Mouse (Mus musculus) stomach, embryonic 16.5 days (tissue): ENCODE results near the gene Lgals2. TPM values are rescaled to one million over a fixed set of nuclear protein-coding genes. Genes with fewer than 3 reads are reported as not detected.

Source experiments
- ATAC-seq: fragments of 200-750 bp; cut with Nextera tagmentation; 2 replicates; pipeline ENCODE4 v1.8.0; 2017; ENCODE audit warnings: moderate number of reproducible peaks, moderate TSS enrichment; ENCODE audit not compliant: insufficient read depth, low FRiP score
- H3K27ac ChIP-seq: fragments of 300-500 bp; sonication (generic); 2 replicates; pipeline ENCODE4 v1.5.1; 2014; ENCODE audit warnings: low read length
- H3K27me3 ChIP-seq: fragments of 300-500 bp; sonication (generic); 2 replicates; pipeline ENCODE4 v1.6.1; 2014; ENCODE audit warnings: low read length, control low read depth, mixed read lengths; ENCODE audit not compliant: control insufficient read depth, insufficient read depth
- H3K36me3 ChIP-seq: fragments of 300-500 bp; sonication (generic); 2 replicates; pipeline ENCODE4 v1.6.1; 2014; ENCODE audit warnings: low read length; ENCODE audit not compliant: control insufficient read depth, insufficient read depth
- H3K4me1 ChIP-seq: fragments of 300-500 bp; sonication (generic); 2 replicates; pipeline ENCODE4 v1.6.1; 2014; ENCODE audit warnings: low read length, control low read depth, mixed read lengths; ENCODE audit not compliant: control insufficient read depth, insufficient read depth
- H3K4me2 ChIP-seq: fragments of 300-500 bp; sonication (generic); 2 replicates; pipeline ENCODE4 v1.6.1; 2014; ENCODE audit warnings: low read depth, low read length, mixed read lengths
- H3K4me3 ChIP-seq: fragments of 300-500 bp; sonication (generic); replicated peaks from 2 replicates; pipeline ENCODE4 v1.5.1; 2014; ENCODE audit warnings: mild to moderate bottlenecking, low read length
- H3K9ac ChIP-seq: fragments of 300-500 bp; sonication (generic); 2 replicates; pipeline ENCODE4 v1.6.1; 2014; ENCODE audit warnings: low read length
- H3K9me3 ChIP-seq: fragments of 300-500 bp; sonication (generic); replicated peaks from 2 replicates; pipeline ENCODE4 v1.6.1; 2016; ENCODE audit warnings: low read length, control low read depth; ENCODE audit not compliant: control insufficient read depth
- WGBS: fragments of 180-500 bp; shearing (Covaris S2); extraction: QIAGEN DNeasy Blood & Tissue Kit; methylation state at CpG from one replicate; pipeline ENCODE4 v1.1.7; 2014; 5-methylcytosine and 5-hydroxymethylcytosine counted together
- polyA plus RNA-seq: library from polyadenylated mRNA; unstranded; fragments of >200 nt; fragmentation: Nextera tagmentation; extraction: Ambion mirVana; gene quantifications from 2 replicates; pipeline ENCODE4 v1.2.1, GENCODE M21; 2015

Lgals2 gene
- polyA plus RNA-seq, 1 experiment from 2014 or later: 122 TPM

DNA sequence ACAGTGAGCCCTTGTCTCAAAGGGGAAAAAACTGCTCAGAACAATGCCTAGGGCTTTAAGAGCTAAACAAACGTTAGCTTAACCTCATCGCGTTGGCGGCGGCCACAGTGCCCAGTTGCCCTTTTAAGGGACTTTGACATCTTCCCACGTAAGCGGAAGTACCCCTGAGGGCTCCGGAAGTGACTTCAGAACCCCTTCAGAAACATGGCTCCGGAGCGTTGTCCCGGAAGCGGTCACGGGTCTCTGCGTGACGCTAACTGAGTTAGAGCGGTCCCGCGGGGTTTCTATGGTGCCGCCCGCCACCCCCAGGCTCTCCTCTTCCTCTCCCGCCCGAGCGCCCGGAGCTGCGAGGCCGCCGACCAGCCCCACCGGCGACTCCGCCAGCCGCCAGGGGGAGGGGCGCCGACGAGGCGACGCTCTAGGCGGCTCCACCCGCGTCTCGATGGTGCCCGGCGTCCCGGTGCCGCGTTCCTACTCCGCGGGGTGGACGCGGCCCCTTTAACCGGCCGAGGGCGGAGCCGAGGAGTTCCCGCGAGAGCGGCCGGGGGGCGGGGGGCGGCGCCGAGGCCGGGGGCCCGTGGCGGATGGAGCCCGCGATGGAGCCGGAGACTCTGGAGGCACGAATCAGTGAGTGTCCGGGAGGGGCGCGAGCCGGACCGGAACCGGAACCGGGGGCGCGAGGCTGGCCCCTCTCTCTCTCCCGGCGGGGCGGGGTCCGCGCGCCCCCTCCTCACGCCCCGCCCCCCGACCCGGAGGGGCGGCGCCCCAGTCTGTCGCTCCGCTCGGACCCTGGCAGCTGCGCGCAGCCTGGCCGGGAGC lies 21.9 kb upstream of the Lgals2 start, which contains the start of gene Gga1:
Gene Gga1 (plus strand): TSS at position 200 of the 819 bp plus-strand sequence.
- Histone ChIP-seq H3K4me3 (peak within 1 kb of the TSS; percentile 78), H3K4me1 (peaks cover 30% of the 10 kb centered on the region), H3K27ac (peak within 1 kb of the TSS; percentile 99), H3K4me2 (peak within 1 kb of the TSS; percentile 87), H3K27me3 (no peaks in the 10 kb centered on the region), H3K36me3 (peaks cover 10% of the 10 kb centered on the region; the same call in 1 of the 2 replicates), H3K9me3 (no peaks in the 10 kb centered on the region), H3K9ac (peak within 1 kb of the TSS; percentile 93)
- under 1% methylated on average over 71 of the region's 95 CpGs for WGBS
- peak; percentile 90 for ATAC-seq

- H3K27ac ChIP-seq: peak overlapping the region; percentile 99
- ATAC-seq: peak; percentile 52; the same call in 1 of the 2 replicates
- no peaks in the 10 kb centered on the region for H3K27me3 ChIP-seq
- WGBS: 2% methylated on average over 17 of the region's 17 CpGs
- no peaks in the 10 kb centered on the region for H3K9me3 ChIP-seq
- H3K4me2 ChIP-seq: peak overlapping the region; percentile 81
- H3K36me3 ChIP-seq: 0 out of 2 replicates have a peak, but pooled peaks cover 2% of the 10 kb centered on the region
- H3K9ac ChIP-seq: peak overlapping the region; percentile 93
- H3K4me1 ChIP-seq: peaks cover 35% of the 10 kb centered on the region
- H3K4me3 ChIP-seq: peak overlapping the region; percentile 78
Observed at GRCm38 (mm10) chr15:78876258-78876696, 20.9 kb upstream of the Lgals2 start.

GRCm38 (mm10) chr15:78875537-78875936 lies 20.2 kb upstream of the Lgals2 start:
- H3K27ac ChIP-seq: peak overlapping the region; percentile 99

GRCm38 (mm10) chr15:78874989-78875388 lies 19.7 kb upstream of the Lgals2 start:
- no peak for ATAC-seq
- no peak overlapping the region for H3K4me2 ChIP-seq
- H3K27me3 ChIP-seq: no peaks in the 10 kb centered on the region
- H3K9me3 ChIP-seq: no peaks in the 10 kb centered on the region
- no peak overlapping the region for H3K4me3 ChIP-seq
- WGBS: 56% methylated on average over 8 of the region's 8 CpGs
- no peaks in the 10 kb centered on the region for H3K36me3 ChIP-seq
- H3K9ac ChIP-seq: no peak overlapping the region
- H3K27ac ChIP-seq: peak overlapping the region; percentile 99
- peaks cover 35% of the 10 kb centered on the region for H3K4me1 ChIP-seq

More at GRCm38 (mm10) chr15:78875537-78875936, 20.2 kb upstream of the Lgals2 start:
- Histone ChIP-seq H3K27me3 (no peaks in the 10 kb centered on the region), H3K4me3 (peak overlapping the region; percentile 78; the same call in 1 of the 2 replicates), H3K4me1 (peaks cover 35% of the 10 kb centered on the region), H3K4me2 (peak overlapping the region; percentile 81), H3K9ac (peak overlapping the region; percentile 93; the same call in 1 of the 2 replicates), H3K36me3 (no peaks in the 10 kb centered on the region), H3K9me3 (no peaks in the 10 kb centered on the region)
- WGBS: 72% methylated on average over 5 of the region's 5 CpGs
- ATAC-seq: no peak

DNA sequence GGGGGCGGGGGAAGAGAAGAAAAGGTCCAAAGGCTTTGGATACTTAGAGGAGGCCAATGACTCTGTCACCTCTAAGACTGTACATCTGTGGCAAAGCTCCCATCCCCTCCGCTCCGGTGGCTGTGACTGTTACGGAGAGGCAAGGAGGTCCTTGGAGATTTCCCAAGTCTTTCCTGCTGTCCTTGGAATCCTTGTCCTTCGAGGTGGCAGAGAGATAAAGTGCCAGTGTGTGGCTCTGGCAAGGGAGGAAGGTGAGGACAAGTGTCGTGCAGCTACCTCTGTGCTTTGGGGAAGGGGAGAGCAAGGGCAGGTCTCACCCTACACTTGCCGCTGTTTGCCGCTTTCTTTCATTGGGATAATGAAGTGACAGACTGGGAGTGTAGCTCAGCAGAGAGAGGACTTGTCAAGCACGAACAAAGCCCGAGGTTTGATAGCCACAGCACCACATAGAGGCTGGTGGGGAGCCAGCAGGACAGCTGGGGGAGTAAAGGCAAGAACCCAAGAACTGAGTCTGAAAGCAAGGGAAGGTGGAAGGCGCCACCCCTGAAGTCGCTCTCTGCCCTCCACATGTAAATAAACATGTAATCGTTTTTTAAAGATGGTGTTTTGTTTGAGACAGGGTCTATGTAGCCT lies 18.6 kb upstream of the Lgals2 start:
- Histone ChIP-seq H3K9ac (peak overlapping the region; percentile 42), H3K4me2 (no peak overlapping the region), H3K4me1 (peaks cover 30% of the 10 kb centered on the region), H3K27ac (no peak overlapping the region), H3K4me3 (no peak overlapping the region), H3K36me3 (no peaks in the 10 kb centered on the region), H3K27me3 (no peaks in the 10 kb centered on the region), H3K9me3 (no peaks in the 10 kb centered on the region)
- no peak for ATAC-seq
- 50% methylated on average over 13 of the region's 13 CpGs for WGBS

- Histone ChIP-seq H3K4me2 (no peak overlapping the region), H3K4me1 (peaks cover 38% of the 10 kb centered on the region), H3K4me3 (no peak overlapping the region), H3K9ac (no peak overlapping the region), H3K27ac (peak overlapping the region; percentile 21), H3K9me3 (no peaks in the 10 kb centered on the region), H3K27me3 (no peaks in the 10 kb centered on the region), H3K36me3 (no peaks in the 10 kb centered on the region)
- WGBS: 37% methylated on average over 5 of the region's 5 CpGs
- no peak for ATAC-seq
Observed at GRCm38 (mm10) chr15:78872021-78872608, 16.8 kb upstream of the Lgals2 start.

DNA sequence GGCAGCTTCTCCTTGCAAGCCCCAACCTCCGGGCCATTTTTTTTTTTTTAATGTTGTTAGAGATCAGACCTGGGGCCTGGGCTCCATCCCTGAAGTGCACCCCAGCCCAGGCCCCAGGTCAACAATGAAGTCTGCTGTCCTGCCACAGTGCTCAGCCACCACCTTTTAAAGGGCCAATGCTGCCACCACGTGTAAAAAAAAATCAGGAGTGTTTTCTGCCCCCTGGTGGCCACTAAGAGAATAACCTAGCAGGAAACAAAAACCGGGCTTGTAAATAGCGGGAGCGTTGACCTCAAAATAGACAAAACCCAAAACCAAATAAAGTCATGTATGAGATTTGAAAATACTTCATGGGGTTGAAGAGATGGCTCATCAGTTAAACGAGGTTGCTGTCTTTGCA lies 14.4 kb upstream of the Lgals2 start:
- Histone ChIP-seq H3K27me3 (no peaks in the 10 kb centered on the region), H3K9me3 (no peaks in the 10 kb centered on the region), H3K4me3 (no peak overlapping the region), H3K36me3 (no peaks in the 10 kb centered on the region), H3K4me2 (no peak overlapping the region), H3K9ac (no peak overlapping the region), H3K4me1 (peaks cover 22% of the 10 kb centered on the region), H3K27ac (no peak overlapping the region)
- ATAC-seq: no peak
- 32% methylated on average over 6 of the region's 6 CpGs for WGBS

DNA sequence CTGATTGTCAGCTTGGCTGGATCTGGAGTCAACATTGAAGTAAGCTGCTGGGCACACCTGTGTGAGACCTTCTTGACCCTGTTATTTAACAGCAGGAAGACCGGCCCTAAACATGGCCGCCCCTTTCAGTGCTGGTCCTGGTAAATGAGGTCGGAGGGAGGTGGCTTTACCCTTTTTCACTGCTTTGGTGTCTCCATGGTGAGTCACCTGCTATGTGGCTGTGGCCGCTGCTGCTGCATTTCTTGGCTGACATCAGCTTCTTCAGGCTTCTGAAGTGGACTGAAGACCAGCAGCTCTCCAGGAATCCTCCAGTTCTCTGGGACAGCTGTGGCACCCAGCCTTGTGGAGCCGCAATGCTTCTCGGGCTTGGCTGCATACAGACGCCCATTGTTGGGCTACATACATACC lies 13.5 kb upstream of the Lgals2 start:
- Histone ChIP-seq H3K36me3 (no peaks in the 10 kb centered on the region), H3K4me2 (peak overlapping the region; percentile 16; the same call in 1 of the 2 replicates), H3K27ac (peak overlapping the region; percentile 91), H3K4me1 (peaks cover 25% of the 10 kb centered on the region), H3K9ac (peak overlapping the region; percentile 55; the same call in 1 of the 2 replicates), H3K9me3 (no peaks in the 10 kb centered on the region), H3K4me3 (no peak overlapping the region), H3K27me3 (no peaks in the 10 kb centered on the region)
- 36% methylated on average over 7 of the region's 7 CpGs for WGBS
- peak; percentile 56 for ATAC-seq
